Mouse (Mus musculus) thymus, adult 2 months (tissue): ENCODE measurements around the gene B3galt4. TPM values are rescaled to one million over a fixed set of nuclear protein-coding genes. Genes with fewer than 3 reads are reported as not detected.
A peak's percentile ranks its signal among the peaks of the same experiment; 100 is the strongest.
"Not testable (repeated sequence)": the region's sequence is repeated elsewhere in the genome, so short reads cannot be mapped to it uniquely, and the experiment has no call there.

Experiments
- DNase-seq: peaks from one replicate; pipeline ENCODE4 v3.0.0; 2021
- H3K27ac ChIP-seq: fragments of 200-500 bp; 2 replicates; pipeline ENCODE4 v1.5.1; 2012; ENCODE audit warnings: low read length, control low read depth; ENCODE audit not compliant: control insufficient read depth, insufficient read depth
- H3K27me3 ChIP-seq: fragments of 200-500 bp; 2 replicates; pipeline ENCODE4 v1.6.1; 2012; ENCODE audit warnings: mild to moderate bottlenecking, low read length, moderate library complexity, mixed read lengths; ENCODE audit not compliant: control insufficient read depth, insufficient read depth
- H3K36me3 ChIP-seq: fragments of 200-500 bp; 2 replicates; pipeline ENCODE4 v1.6.1; 2012; ENCODE audit warnings: mild to moderate bottlenecking, low read length, moderate library complexity; ENCODE audit not compliant: control insufficient read depth, insufficient read depth
- H3K4me1 ChIP-seq: fragments of 200-500 bp; replicated peaks from 2 replicates; pipeline ENCODE4 v1.6.1; 2012; ENCODE audit warnings: low read length; ENCODE audit not compliant: control insufficient read depth, insufficient read depth
- H3K4me3 ChIP-seq: fragments of 200-500 bp; 2 replicates; pipeline ENCODE4 v1.5.1; 2012; ENCODE audit warnings: mild to moderate bottlenecking, low read length, control low read depth, moderate library complexity; ENCODE audit not compliant: control insufficient read depth, insufficient read depth
- CTCF ChIP-seq: fragments of 200-500 bp; IDR thresholded peaks from 2 replicates; pipeline ENCODE4 v1.5.1; 2012; ENCODE audit warnings: mild to moderate bottlenecking, control low read depth, low read length, moderate library complexity, borderline replicate concordance; ENCODE audit not compliant: control insufficient read depth, poor library complexity, insufficient read depth; ENCODE audit errors: extremely low read depth
- POLR2A ChIP-seq: fragments of 200-500 bp; IDR thresholded peaks from 2 replicates; pipeline ENCODE4 v1.6.1; 2012; ENCODE audit warnings: mild to moderate bottlenecking, low read length, control low read depth, moderate library complexity; ENCODE audit not compliant: control insufficient read depth, poor library complexity, insufficient read depth; ENCODE audit errors: extremely low read depth
- WGBS: fragments of 180-500 bp; shearing (Covaris S2); methylation state at CpG from one replicate; pipeline ENCODE4 v1.1.7; 2018; 5-methylcytosine and 5-hydroxymethylcytosine counted together
- polyA plus RNA-seq: library from polyadenylated mRNA; depleted of rRNA; stranded (reverse); fragments of >200 nt; gene quantifications from 2 replicates; pipeline ENCODE4 v1.2.3, GENCODE M21; 2012

B3galt4 gene
- polyA plus RNA-seq, 1 experiment: 25.8 TPM

DNA sequence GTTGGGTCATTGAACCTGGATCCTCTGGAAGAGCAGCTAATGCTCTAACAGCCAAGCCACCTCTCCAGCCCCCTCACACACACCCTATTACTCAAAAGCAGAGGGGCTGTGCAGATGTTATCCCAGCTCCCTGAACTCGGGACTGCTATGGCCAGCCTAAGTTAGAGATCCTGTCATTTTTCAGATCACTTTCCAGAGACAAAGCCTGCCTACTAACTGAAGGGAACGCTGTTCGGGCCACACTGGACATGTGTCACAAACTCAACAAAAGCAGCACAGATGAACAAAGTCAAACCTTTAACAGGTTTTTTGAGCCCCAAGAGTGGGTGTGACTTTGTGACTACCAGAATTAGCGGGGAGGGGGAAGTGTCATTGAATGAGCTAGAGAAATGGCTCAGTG is 1.6 kb upstream of the B3galt4 start:
- peaks cover 7% of the 10 kb centered on the region; the same call in 1 of the 2 replicates for H3K36me3 ChIP-seq
- H3K4me1 ChIP-seq: peaks cover 50% of the 10 kb centered on the region
- H3K27me3 ChIP-seq: no peaks in the 10 kb centered on the region
- no peak for DNase-seq
- no peak overlapping the region for H3K4me3 ChIP-seq
- TF ChIP-seq POLR2A (no peak), CTCF (no peak)
- H3K27ac ChIP-seq: no peak overlapping the region
- 88% methylated on average over 4 of the region's 4 CpGs for WGBS

DNA sequence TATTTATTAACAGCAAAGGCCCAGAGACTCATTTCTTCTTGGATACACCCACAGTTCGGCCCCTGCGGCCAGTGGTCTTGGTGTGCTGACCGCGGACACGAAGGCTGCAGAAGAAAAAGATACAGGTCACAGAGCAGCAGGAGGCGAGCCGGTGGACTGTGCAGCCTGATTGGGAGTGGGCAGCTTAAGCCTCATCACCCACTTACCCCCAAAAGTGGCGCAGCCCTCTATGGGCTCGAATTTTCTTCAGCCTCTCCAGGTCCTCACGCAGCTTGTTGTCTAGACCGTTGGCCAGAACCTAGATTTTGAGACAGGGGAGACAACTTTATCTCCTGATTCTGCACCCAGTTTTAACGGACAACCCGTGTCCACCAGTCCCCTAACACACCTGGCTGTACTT is 727 bp upstream of the B3galt4 start:
- WGBS: 88% methylated on average over 13 of the region's 13 CpGs
- not testable (repeated sequence) for DNase-seq, H3K36me3 ChIP-seq, H3K27me3 ChIP-seq, H3K4me3 ChIP-seq
- H3K4me1 ChIP-seq: peaks cover 58% of the 10 kb centered on the region
- peak overlapping the region; percentile 25; the same call in 1 of the 2 replicates for H3K27ac ChIP-seq

DNA sequence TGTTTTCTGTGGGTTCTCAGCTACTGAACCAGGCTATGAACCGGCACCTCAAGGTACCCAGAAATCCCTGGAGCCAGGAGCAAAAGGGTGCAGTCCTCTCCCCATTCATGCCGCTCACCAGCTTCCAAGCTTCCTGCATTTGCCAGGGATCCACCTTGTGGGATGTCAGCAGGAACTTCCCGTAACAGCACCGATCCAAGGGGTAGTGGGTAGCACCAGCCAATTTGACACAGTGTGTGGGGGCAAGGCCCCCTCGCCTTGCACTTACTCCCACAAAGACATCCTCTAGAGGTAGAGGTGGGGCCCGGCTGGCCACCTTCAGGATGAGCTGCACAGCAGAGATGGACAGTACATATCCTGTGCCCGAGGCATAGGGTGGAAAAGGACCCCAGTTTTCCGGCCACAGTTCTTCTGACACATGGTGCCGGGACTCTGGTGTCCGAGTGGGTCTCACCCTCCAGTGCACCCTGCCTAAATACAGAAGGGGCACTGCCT is 1.1 kb downstream of the B3galt4 start:
- H3K4me1 ChIP-seq: peaks cover 64% of the 10 kb centered on the region
- H3K27me3 ChIP-seq: no peaks in the 10 kb centered on the region
- H3K4me3 ChIP-seq: peak overlapping the region; percentile 84
- no peak for DNase-seq
- WGBS: 90% methylated on average over 10 of the region's 10 CpGs
- H3K36me3 ChIP-seq: peaks cover 7% of the 10 kb centered on the region; the same call in 1 of the 2 replicates
- no peak overlapping the region for H3K27ac ChIP-seq
- no peak for TF ChIP-seq CTCF
- no peak for TF ChIP-seq POLR2A

DNA sequence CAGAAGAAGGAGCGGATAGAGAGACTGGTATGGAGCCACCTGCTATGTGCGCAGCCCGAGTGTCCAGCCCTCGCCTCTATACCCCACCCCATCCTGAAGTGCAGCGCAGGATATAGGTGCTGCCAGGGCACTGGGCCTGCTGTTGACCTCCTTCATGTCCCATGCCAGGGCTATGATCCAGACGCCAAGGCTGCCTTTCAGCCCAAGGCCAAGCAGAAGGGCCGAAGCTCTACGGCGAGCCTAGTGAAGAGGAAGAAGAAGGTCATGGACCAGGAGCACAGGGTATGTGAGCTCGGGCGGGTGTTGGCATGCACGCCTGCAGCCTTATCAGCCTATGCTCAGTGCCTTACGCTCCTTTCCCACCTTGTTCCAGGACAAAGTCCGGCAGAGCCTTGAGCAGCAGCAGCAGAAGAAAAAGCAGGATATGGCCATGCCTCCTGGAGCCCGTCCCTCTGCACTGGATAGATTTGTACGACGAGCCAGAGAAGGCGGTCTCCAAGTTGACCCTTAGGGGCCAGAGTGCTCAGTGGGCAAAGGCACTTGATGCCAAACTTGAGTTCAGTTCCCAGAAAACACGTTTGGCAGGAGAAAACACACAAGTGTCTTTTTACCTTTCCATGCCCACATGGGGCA is 2.3 kb downstream of the B3galt4 start:
- H3K27me3 ChIP-seq: no peaks in the 10 kb centered on the region
- DNase-seq: no peak
- H3K4me1 ChIP-seq: peaks cover 56% of the 10 kb centered on the region
- WGBS: 96% methylated on average over 19 of the region's 19 CpGs
- TF ChIP-seq POLR2A: no peak
- H3K4me3 ChIP-seq: no peak overlapping the region
- H3K36me3 ChIP-seq: peaks cover 7% of the 10 kb centered on the region; the same call in 1 of the 2 replicates
- no peak overlapping the region for H3K27ac ChIP-seq

DNA sequence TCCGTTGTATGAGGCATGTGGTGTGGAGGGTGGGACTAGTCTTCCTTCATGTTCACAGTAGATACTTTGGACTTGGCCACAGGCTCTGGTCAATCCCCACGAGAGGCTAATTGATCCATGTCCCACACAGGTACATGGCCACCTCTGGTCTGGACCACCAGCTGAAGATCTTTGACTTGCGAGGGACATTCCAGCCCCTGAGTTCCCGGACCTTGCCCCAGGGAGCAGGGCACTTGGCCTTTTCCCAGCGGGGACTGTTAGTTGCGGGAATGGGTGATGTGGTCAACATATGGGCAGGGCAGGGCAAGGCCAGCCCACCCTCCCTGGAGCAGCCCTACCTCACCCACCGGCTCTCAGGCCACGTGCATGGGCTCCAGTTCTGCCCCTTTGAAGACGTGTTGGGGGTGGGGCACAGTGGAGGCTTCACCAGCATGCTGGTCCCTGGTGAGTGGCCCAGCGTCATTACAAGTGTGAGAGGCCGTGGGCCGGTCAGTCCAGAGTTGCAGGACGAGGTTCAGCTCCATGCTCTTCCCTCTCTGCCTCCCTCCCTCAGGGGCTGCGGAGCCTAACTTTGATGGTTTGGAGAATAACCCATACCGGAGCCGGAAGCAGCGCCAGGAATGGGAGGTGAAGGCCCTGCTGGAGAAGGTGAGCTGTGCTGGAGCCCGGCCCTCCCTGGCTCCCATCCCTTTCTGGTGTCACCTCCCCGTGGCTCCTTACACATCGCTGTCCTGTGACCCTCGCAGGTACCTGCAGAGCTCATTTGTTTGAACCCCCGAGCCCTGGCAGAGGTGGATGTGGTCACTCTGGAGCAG is 3.0 kb downstream of the B3galt4 start:
- peaks cover 56% of the 10 kb centered on the region for H3K4me1 ChIP-seq
- H3K27me3 ChIP-seq: no peaks in the 10 kb centered on the region
- TF ChIP-seq POLR2A (no peak), CTCF (no peak)
- H3K36me3 ChIP-seq: peaks cover 6% of the 10 kb centered on the region; the same call in 1 of the 2 replicates
- H3K4me3 ChIP-seq: no peak overlapping the region
- H3K27ac ChIP-seq: peak overlapping the region; percentile 40
- WGBS: 86% methylated on average over 22 of the region's 22 CpGs
- DNase-seq: no peak

DNA sequence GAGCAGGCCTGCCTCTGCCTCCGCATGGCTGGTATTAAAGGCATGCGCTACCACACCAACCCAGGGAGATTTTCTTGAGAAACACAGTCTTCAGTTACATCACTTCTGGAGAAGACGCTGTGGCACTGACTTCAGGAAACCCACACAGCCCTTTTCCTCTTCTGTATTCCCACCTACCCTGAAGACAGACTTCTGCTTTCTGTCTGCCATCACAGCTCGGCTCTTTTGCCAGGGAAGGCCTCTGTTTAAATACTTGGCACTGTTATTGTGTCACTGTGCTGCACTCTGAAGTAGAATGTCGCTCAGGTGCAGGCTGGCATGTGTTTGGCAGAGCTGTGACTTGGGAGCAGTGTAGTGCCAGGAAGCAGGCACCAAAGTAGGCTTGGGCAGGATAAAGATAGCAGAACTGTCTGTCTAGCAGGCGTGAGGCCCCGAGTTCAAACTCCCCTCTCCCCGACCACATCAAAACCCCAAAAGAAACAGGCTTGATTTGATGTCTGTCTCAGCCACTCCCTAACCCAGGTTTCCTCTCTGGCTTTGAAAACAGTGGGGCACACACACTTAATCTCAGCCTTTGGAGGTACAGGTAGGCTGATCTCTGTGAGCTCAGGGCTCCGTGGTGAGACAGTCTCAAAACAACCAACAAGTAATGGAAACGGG is 3.7 kb downstream of the B3galt4 start:
- DNase-seq: peak; percentile 60

More for the DNA sequence above, 3.7 kb downstream of the B3galt4 start:
- Histone ChIP-seq H3K27ac (peak overlapping the region; percentile 73), H3K27me3 (no peaks in the 10 kb centered on the region), H3K4me3 (no peak overlapping the region), H3K4me1 (peaks cover 51% of the 10 kb centered on the region), H3K36me3 (no peaks in the 10 kb centered on the region; the same call in 1 of the 2 replicates)
- WGBS: 18% methylated on average over 10 of the region's 10 CpGs
- TF ChIP-seq POLR2A (no peak), CTCF (no peak)
